Mouse (Mus musculus) kidney, postnatal 0 days (tissue): ENCODE data around the gene Ccdc186. TPM values are rescaled to one million over a fixed set of nuclear protein-coding genes. Genes with fewer than 3 reads are reported as not detected.

ENCODE experiments used
- ATAC-seq: fragments of 200-750 bp; cut with Nextera tagmentation; replicated peaks from 2 replicates; pipeline ENCODE4 v1.8.0; 2017; ENCODE audit warnings: low read depth, moderate number of reproducible peaks, moderate TSS enrichment, moderate library complexity; ENCODE audit not compliant: low FRiP score
- DNase-seq: peaks from one replicate; pipeline ENCODE4 v3.0.0-alpha.2; 2016; ENCODE audit warnings: low spot score
- H3K27ac ChIP-seq: fragments of 300-500 bp; sonication (generic); 2 replicates; pipeline ENCODE4 v1.5.1; 2014; ENCODE audit warnings: mild to moderate bottlenecking
- H3K27me3 ChIP-seq: fragments of 300-500 bp; sonication (generic); 2 replicates; pipeline ENCODE4 v1.6.1; 2014; ENCODE audit warnings: low read length, mixed read lengths; ENCODE audit not compliant: insufficient read depth
- H3K36me3 ChIP-seq: fragments of 300-500 bp; sonication (generic); 2 replicates; pipeline ENCODE4 v1.6.1; 2014; ENCODE audit warnings: low read length, mixed read lengths; ENCODE audit not compliant: insufficient read depth
- H3K4me1 ChIP-seq: fragments of 300-500 bp; sonication (generic); replicated peaks from 2 replicates; pipeline ENCODE4 v1.6.1; 2014; ENCODE audit warnings: antibody characterized with exemption, low read length, mixed read lengths; ENCODE audit not compliant: insufficient read depth
- H3K4me2 ChIP-seq: fragments of 300-500 bp; sonication (generic); 2 replicates; pipeline ENCODE4 v1.6.1; 2014; ENCODE audit warnings: mild to moderate bottlenecking, low read length, moderate library complexity, mixed read lengths
- H3K4me3 ChIP-seq: fragments of 300-500 bp; sonication (generic); replicated peaks from 2 replicates; pipeline ENCODE4 v1.5.1; 2014; ENCODE audit warnings: low read depth, low read length
- H3K9ac ChIP-seq: fragments of 300-500 bp; sonication (generic); 2 replicates; pipeline ENCODE4 v1.6.1; 2014; ENCODE audit warnings: low read depth, low read length
- H3K9me3 ChIP-seq: fragments of 300-500 bp; sonication (generic); replicated peaks from 2 replicates; pipeline ENCODE4 v1.6.1; 2016; ENCODE audit warnings: low read length, inconsistent platforms, mixed read lengths
- CTCF ChIP-seq: IDR thresholded peaks from 2 replicates; pipeline ENCODE4 v1.5.1; 2016; ENCODE audit warnings: antibody characterized with exemption, low read depth, mild to moderate bottlenecking, moderate library complexity
- WGBS: fragments of 180-500 bp; shearing (Covaris S2); extraction: QIAGEN DNeasy Blood & Tissue Kit; methylation state at CpG from one replicate; pipeline ENCODE4 v1.1.7; 2014; 5-methylcytosine and 5-hydroxymethylcytosine counted together
- polyA plus RNA-seq: library from polyadenylated mRNA; unstranded; fragments of >200 nt; fragmentation: Nextera tagmentation; extraction: Ambion mirVana; gene quantifications from 2 replicates; pipeline ENCODE4 v1.2.1, GENCODE M21; 2015

The Ccdc186 gene
- polyA plus RNA-seq, 1 experiment from 2014 or later, result 20.3 TPM

DNA sequence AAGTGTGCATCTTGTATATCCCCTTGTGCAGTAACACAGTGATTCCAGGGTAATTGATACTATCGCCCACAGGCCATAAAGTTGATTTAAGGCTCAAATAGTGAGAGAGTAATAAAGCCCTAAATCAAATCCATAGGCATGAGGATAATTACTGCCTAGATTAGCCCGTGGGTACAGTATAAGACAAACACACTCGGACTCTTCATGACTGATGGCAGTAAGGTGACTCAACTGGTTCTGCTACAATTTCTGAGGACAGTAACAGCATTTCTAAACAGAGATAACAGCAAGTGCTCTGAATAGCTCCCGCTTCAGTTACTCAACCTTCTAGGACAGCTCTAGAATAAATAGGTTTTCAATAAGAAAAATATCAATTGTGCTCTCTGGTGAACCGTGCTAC is 14.9 kb downstream of the Ccdc186 start:
- no peak overlapping the region for H3K4me2 ChIP-seq
- ATAC-seq (no peak), DNase-seq (no peak)
- H3K4me3 ChIP-seq, result no peak overlapping the region
- H3K9ac ChIP-seq, result no peak overlapping the region
- WGBS, result 52% methylated on average over 5 of the region's 5 CpGs
- no peaks in the 10 kb centered on the region for H3K9me3 ChIP-seq
- no peaks in the 10 kb centered on the region for H3K4me1 ChIP-seq
- H3K27me3 ChIP-seq, result no peaks in the 10 kb centered on the region
- H3K27ac ChIP-seq, result no peak overlapping the region
- no peak for TF ChIP-seq CTCF
- peaks cover 34% of the 10 kb centered on the region for H3K36me3 ChIP-seq

DNA sequence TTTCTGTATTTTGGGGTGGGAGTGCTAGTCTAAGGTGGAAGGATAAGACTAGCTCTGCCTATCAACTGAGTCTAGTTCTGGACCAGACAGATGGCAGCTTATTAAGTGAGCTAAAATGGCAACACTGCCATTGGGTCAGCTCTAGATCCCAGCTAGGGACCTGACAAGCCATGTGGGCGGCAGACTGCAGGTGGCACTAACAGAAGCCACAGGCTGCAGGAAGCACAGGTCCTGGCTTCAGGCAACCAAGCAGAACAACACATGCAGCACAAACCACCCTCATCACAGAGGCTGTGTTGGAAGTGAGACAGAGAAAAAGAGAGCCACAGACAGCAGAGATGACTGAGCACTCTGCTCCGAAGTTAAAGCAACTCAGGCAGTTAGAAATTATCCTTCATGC is 16.6 kb downstream of the Ccdc186 start:
- Histone ChIP-seq H3K4me3 (no peak overlapping the region), H3K27me3 (no peaks in the 10 kb centered on the region), H3K4me2 (no peak overlapping the region), H3K4me1 (no peaks in the 10 kb centered on the region), H3K27ac (no peak overlapping the region), H3K9ac (no peak overlapping the region), H3K36me3 (peaks cover 52% of the 10 kb centered on the region), H3K9me3 (no peaks in the 10 kb centered on the region)
- ATAC-seq (no peak), DNase-seq (no peak)
- TF ChIP-seq CTCF, result peak; percentile 39; the same call in 1 of the 2 replicates
- 78% methylated on average over 2 of the region's 2 CpGs for WGBS

DNA sequence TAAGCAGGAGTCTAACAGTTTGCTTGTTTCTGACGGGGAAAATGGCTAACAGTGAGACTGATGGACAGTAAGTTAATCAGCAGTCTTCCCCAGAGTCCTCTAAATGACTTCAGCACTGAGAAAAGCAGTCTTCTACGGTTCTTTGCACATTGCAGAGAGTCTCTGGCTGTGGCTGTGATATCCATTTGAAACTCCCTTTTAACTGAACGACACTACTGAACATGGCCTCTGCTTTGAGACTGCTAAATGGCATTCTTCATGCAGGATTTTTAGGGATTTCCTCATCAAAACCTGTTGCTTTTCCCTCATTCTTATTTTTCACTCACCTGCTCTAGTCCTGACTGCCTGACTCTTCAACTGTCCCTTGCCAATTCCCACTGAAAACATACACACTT is 19.6 kb downstream of the Ccdc186 start:
- H3K9me3 ChIP-seq, result no peaks in the 10 kb centered on the region
- 77% methylated on average over 3 of the region's 3 CpGs for WGBS
- H3K27ac ChIP-seq, result no peak overlapping the region
- no peak overlapping the region for H3K4me2 ChIP-seq
- no peak overlapping the region for H3K4me3 ChIP-seq
- no peak for TF ChIP-seq CTCF
- H3K27me3 ChIP-seq, result no peaks in the 10 kb centered on the region
- ATAC-seq (no peak), DNase-seq (no peak)
- no peaks in the 10 kb centered on the region for H3K4me1 ChIP-seq
- H3K36me3 ChIP-seq, result peaks cover 56% of the 10 kb centered on the region
- no peak overlapping the region for H3K9ac ChIP-seq

DNA sequence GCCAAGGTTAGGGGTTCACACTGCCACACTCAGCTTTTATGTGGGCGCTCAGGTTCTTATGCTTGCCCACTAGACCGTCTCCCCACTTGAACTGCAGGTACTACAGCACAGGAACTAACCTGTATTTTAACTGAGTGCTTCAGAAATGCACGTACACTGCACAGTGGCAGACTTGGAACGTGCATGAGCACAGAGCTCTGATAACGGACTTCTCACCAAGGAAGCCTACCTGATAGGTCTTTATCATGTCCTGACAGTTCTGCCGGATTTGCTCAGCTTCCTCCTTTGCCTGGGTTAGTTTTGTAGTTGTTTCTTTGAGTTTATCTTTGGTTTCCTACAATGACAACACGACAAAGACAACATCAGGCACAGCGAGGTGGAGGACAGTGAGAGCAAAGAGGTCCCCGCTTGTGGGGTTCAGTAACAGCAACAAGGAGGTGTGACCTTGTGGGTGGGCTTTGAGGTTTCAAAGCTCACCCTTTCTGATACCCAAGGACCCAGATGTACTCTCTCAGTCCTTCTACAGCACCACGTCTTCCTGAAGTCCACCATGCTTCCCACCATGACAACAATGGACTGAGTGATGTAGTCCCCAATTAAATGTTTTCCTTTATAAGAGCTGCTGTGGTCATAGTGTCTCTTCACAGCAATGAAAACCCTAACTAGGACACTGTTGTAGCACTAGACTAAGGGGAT is 20.2 kb downstream of the Ccdc186 start:
- Histone ChIP-seq H3K27ac (no peak overlapping the region), H3K4me1 (no peaks in the 10 kb centered on the region), H3K27me3 (no peaks in the 10 kb centered on the region), H3K9ac (no peak overlapping the region), H3K4me2 (no peak overlapping the region), H3K9me3 (no peaks in the 10 kb centered on the region), H3K4me3 (no peak overlapping the region), H3K36me3 (peaks cover 51% of the 10 kb centered on the region)
- no peak for TF ChIP-seq CTCF
- WGBS, result 91% methylated on average over 10 of the region's 10 CpGs
- ATAC-seq (no peak), DNase-seq (no peak)

DNA sequence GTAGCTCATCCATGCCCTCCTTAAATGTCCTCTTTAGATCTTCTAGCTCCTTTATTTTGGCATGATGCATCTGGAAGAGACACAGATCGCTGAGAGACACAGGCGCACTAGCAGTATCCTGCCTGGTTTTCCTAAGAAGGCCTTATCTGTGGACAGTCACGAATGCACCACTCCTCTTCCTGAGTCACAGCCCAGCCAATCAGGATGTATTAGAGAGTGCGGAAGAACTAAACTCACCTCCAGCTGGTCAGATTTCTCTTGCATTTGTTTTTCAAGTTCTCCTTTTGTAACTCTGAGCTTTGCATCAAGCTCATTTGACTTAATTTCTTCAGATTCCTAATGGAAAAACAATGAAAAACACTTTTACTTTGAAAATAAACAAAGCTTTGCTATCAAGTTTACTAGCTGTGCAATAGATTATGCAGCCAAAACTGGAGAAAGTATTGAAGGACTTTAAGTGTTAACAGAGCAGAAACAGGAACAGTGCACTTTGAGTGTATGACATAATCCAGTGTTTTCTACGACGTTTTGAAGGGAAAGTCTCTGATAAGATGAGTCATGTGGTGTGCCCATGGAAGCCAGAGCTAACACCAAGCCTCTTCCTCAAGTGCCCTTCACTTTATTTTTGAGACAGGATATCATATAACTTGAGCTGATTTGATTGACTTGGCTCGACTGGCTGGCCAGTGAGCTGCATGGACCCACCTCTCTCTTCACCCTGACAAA is 20.9 kb downstream of the Ccdc186 start:
- DNase-seq (no peak), ATAC-seq (no peak)
- no peak for TF ChIP-seq CTCF
- 75% methylated on average over 7 of the region's 7 CpGs for WGBS
- H3K36me3 ChIP-seq, result peaks cover 54% of the 10 kb centered on the region
- H3K4me1 ChIP-seq, result no peaks in the 10 kb centered on the region
- H3K27me3 ChIP-seq, result no peaks in the 10 kb centered on the region
- no peak overlapping the region for H3K9ac ChIP-seq
- no peak overlapping the region for H3K4me3 ChIP-seq
- no peak overlapping the region for H3K4me2 ChIP-seq
- H3K9me3 ChIP-seq, result no peaks in the 10 kb centered on the region
- H3K27ac ChIP-seq, result no peak overlapping the region

DNA sequence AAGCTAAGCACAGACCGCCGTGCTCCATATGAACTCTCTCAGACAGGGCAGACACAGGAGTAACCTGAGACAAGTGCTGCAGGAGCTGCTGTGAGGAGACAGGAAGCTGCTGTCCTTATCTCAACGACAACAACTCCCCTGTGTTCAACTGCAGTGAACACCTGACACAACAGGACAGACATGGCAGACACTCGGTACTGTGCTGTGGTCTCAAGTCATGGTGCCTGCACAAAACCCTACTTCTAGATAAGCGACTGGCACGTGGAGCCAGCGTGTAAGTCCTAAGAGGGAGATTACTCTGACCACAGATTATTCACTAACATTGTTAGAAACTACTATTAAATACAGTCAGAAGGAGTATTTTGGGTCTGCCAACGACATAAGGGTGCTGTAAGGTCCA is 21.8 kb downstream of the Ccdc186 start:
- Histone ChIP-seq H3K27ac (no peak overlapping the region), H3K4me2 (no peak overlapping the region), H3K27me3 (no peaks in the 10 kb centered on the region), H3K9me3 (no peaks in the 10 kb centered on the region), H3K4me1 (no peaks in the 10 kb centered on the region), H3K4me3 (no peak overlapping the region), H3K9ac (no peak overlapping the region), H3K36me3 (peaks cover 60% of the 10 kb centered on the region)
- no peak for ATAC-seq
- no peak for TF ChIP-seq CTCF
- DNase-seq, result no peak
- 49% methylated on average over 8 of the region's 8 CpGs for WGBS
